Mouse (Mus musculus): ENCODE measurements at regions not wholly inside any gene's neighbourhood (a gene's known extent, or its start where the extent isn't known, plus 50 kb on each side); places are given as distances from the start of the nearest gene placed in this dataset.

DNA sequence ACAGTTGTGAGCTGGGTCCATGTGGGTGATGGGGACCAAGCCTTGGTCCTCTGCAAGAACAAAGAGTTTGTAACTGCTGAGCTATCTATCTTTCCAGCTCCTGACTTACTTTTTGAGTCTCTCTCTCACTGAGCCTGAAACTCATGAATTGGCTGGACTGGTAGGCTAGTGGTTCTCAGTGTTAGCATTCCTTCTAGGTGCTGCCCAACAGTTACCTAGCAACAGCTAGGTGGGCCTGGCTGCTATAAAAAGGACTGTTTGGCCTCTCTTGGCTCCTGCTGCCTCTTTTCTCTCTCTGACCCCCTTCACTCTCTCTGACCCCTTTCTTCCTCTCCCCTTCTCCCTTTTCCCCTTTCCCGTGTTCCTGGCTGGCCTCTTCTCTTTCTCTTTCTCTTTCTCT, 636.8 kb upstream of the Nrp1 start:
- no peak overlapping the region for H3K4me3 ChIP-seq (ENCODE audit: control insufficient read depth in 1 of 2, insufficient read depth in 1 of 2, low read depth in 2 of 2, low read length in 2 of 2)
- DNase-seq (ENCODE audit: low read depth, low spot score), result no peak
- no peaks in the 10 kb centered on the region for H3K79me2 ChIP-seq (ENCODE audit: control insufficient read depth, insufficient read depth, low read length, poor library complexity)
- H3K36me3 ChIP-seq (ENCODE audit: control insufficient read depth in 1 of 2, insufficient read depth in 2 of 2, low read length in 2 of 2), result no peaks in the 10 kb centered on the region
- H3K4me1 ChIP-seq (ENCODE audit: control insufficient read depth in 1 of 2, insufficient read depth in 2 of 2, low read length in 2 of 2), result no peaks in the 10 kb centered on the region
- H3K27ac ChIP-seq (ENCODE audit: control insufficient read depth, low read depth, low read length), result no peak overlapping the region
- H3K9ac ChIP-seq (ENCODE audit: control insufficient read depth, low read depth, low read length, poor library complexity, severe bottlenecking), result no peak overlapping the region
- H3K9me3 ChIP-seq (replicated peaks; ENCODE audit: insufficient read depth, low read length), result no peaks in the 10 kb centered on the region
- no peaks in the 10 kb centered on the region for H3K27me3 ChIP-seq (ENCODE audit: control insufficient read depth in 1 of 2, insufficient read depth in 2 of 2, low read length in 2 of 2)
- no peak for TF ChIP-seq USF2 (IDR thresholded peaks at IDR 0.05; ENCODE audit: borderline replicate concordance in 1 of 2, insufficient read depth in 1 of 2, low read depth in 1 of 2, low read length in 2 of 2)
- TF ChIP-seq GATA1 (IDR thresholded peaks at IDR 0.05; ENCODE audit: low read depth, low read length), result no peak
- TF ChIP-seq SIN3A (IDR thresholded peaks at IDR 0.05; ENCODE audit: low read length), result no peak

DNA sequence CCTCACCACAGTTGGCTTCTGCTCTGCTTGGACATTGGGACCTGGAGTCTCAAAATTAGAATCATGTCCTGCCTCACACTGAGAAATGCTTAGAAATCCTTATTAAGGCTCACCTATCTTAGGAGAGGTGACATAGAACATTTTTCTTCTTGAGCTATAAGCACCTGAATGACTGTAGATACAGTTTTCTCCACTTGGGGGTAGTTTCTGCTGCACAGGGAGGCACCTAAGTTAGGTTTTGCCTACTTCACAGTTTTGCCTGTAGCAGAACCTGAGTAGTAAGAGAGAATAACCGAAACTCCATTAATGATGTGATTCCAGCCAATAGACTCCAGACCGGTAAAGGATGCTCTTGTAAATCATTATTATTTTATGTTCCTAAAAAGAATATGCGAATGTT, 624.3 kb upstream of the Nrp1 start:
- no peak overlapping the region for H3K9ac ChIP-seq (ENCODE audit: control insufficient read depth, low read depth, low read length, poor library complexity, severe bottlenecking)
- no peak overlapping the region for H3K4me3 ChIP-seq (ENCODE audit: control insufficient read depth in 1 of 2, insufficient read depth in 1 of 2, low read depth in 2 of 2, low read length in 2 of 2)
- no peaks in the 10 kb centered on the region for H3K4me1 ChIP-seq (ENCODE audit: control insufficient read depth in 1 of 2, insufficient read depth in 2 of 2, low read length in 2 of 2)
- H3K27me3 ChIP-seq (ENCODE audit: control insufficient read depth in 1 of 2, insufficient read depth in 2 of 2, low read length in 2 of 2), result no peaks in the 10 kb centered on the region
- no peaks in the 10 kb centered on the region for H3K9me3 ChIP-seq (replicated peaks; ENCODE audit: insufficient read depth, low read length)
- H3K27ac ChIP-seq (ENCODE audit: control insufficient read depth, low read depth, low read length), result no peak overlapping the region
- TF ChIP-seq EP300 (IDR thresholded peaks at IDR 0.05; ENCODE audit: low read depth in 1 of 2, low read length in 2 of 2) (no peak), USF1 (IDR thresholded peaks at IDR 0.05; ENCODE audit: low read depth, low read length) (no peak)
- H3K79me2 ChIP-seq (ENCODE audit: control insufficient read depth, insufficient read depth, low read length, poor library complexity), result no peaks in the 10 kb centered on the region
- DNase-seq (ENCODE audit: low read depth, low spot score), result no peak
- H3K36me3 ChIP-seq (ENCODE audit: control insufficient read depth in 1 of 2, insufficient read depth in 2 of 2, low read length in 2 of 2), result no peaks in the 10 kb centered on the region

DNA sequence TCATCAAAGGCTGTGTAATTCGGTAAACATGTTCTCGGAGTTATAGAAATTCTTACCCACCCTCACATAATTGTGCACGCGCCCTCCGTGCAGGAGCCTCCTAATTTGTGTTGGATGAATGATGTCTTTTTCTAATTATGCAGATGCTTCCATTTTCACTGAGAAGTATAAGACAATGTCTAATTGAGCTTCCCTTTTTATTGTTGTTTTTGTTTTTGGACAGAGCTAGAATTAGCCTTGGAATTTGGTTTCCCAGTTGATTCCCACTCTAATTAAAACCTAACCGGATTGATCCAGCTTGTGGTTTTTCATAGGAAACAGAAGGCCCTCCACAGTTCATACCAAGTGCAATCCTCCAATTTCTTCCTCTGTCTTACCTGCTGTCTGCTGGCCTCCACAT, 616.2 kb upstream of the Nrp1 start:
- Histone ChIP-seq H3K9me3 (replicated peaks; ENCODE audit: insufficient read depth, low read length) (no peaks in the 10 kb centered on the region), H3K27ac (ENCODE audit: control insufficient read depth, low read depth, low read length) (no peak overlapping the region), H3K79me2 (ENCODE audit: control insufficient read depth, insufficient read depth, low read length, poor library complexity) (no peaks in the 10 kb centered on the region), H3K4me3 (ENCODE audit: control insufficient read depth in 1 of 2, insufficient read depth in 1 of 2, low read depth in 2 of 2, low read length in 2 of 2) (no peak overlapping the region), H3K9ac (ENCODE audit: control insufficient read depth, low read depth, low read length, poor library complexity, severe bottlenecking) (no peak overlapping the region), H3K36me3 (ENCODE audit: control insufficient read depth in 1 of 2, insufficient read depth in 2 of 2, low read length in 2 of 2) (no peaks in the 10 kb centered on the region), H3K27me3 (ENCODE audit: control insufficient read depth in 1 of 2, insufficient read depth in 2 of 2, low read length in 2 of 2) (no peaks in the 10 kb centered on the region), H3K4me1 (ENCODE audit: control insufficient read depth in 1 of 2, insufficient read depth in 2 of 2, low read length in 2 of 2) (no peaks in the 10 kb centered on the region)
- TF ChIP-seq EP300 (IDR thresholded peaks at IDR 0.05; ENCODE audit: low read depth in 1 of 2, low read length in 2 of 2), result no peak
- TF ChIP-seq HCFC1 (IDR thresholded peaks at IDR 0.05; ENCODE audit: low read depth, low read length), result no peak
- no peak for TF ChIP-seq CTCF (IDR thresholded peaks at IDR 0.05 in 2 of 3, conservative IDR thresholded peaks at IDR 0.05 in 1 of 3; ENCODE audit: control insufficient read depth in 1 of 3, insufficient read depth in 1 of 3, low read depth in 2 of 3, low read length in 3 of 3, poor library complexity in 1 of 3, severe bottlenecking in 1 of 3)
- TF ChIP-seq ZMIZ1 (IDR thresholded peaks at IDR 0.05; ENCODE audit: low read depth, low read length), result no peak
- TF ChIP-seq SIN3A (IDR thresholded peaks at IDR 0.05; ENCODE audit: low read length), result no peak
- no peak for TF ChIP-seq TBP (IDR thresholded peaks at IDR 0.05; ENCODE audit: low read depth, low read length)
- no peak for TF ChIP-seq CHD2 (IDR thresholded peaks at IDR 0.05; ENCODE audit: low read length)
- TF ChIP-seq POLR2AphosphoS2 (IDR thresholded peaks at IDR 0.05; ENCODE audit: low read length), result no peak
- TF ChIP-seq USF2 (IDR thresholded peaks at IDR 0.05; ENCODE audit: borderline replicate concordance in 1 of 2, insufficient read depth in 1 of 2, low read depth in 1 of 2, low read length in 2 of 2), result no peak
- no peak for TF ChIP-seq KAT2A (conservative IDR thresholded peaks at IDR 0.05; ENCODE audit: low read depth, low read length)
- TF ChIP-seq ETS1 (IDR thresholded peaks at IDR 0.05; ENCODE audit: low read depth, low read length), result no peak
- no peak for TF ChIP-seq NELFE (IDR thresholded peaks at IDR 0.05; ENCODE audit: low read depth, low read length)
- no peak for TF ChIP-seq TAL1 (IDR thresholded peaks at IDR 0.05; ENCODE audit: low read length)
- no peak for TF ChIP-seq MYB (IDR thresholded peaks at IDR 0.05; ENCODE audit: low read depth, low read length)
- TF ChIP-seq MAZ (IDR thresholded peaks at IDR 0.05; ENCODE audit: low read depth, low read length), result no peak
- no peak for TF ChIP-seq UBTF (IDR thresholded peaks at IDR 0.05; ENCODE audit: borderline replicate concordance, insufficient read depth, low read depth, low read length)
- TF ChIP-seq JUND (IDR thresholded peaks at IDR 0.05; ENCODE audit: low read depth, low read length), result no peak
- TF ChIP-seq SMC3 (IDR thresholded peaks at IDR 0.05; ENCODE audit: low read depth, low read length), result no peak
- no peak for TF ChIP-seq MXI1 (IDR thresholded peaks at IDR 0.05; ENCODE audit: low read depth, low read length)
- no peak for TF ChIP-seq RAD21 (IDR thresholded peaks at IDR 0.05; ENCODE audit: low read depth, low read length)
- no peak for DNase-seq (ENCODE audit: low read depth, low spot score)
